Mouse (Mus musculus): ENCODE data around the gene Hs3st3b1. TPM values are rescaled to one million over a fixed set of nuclear protein-coding genes. Genes with fewer than 3 reads are reported as not detected.

Gene Hs3st3b1
- polyA plus RNA-seq, 1 experiment from 2014 or later, result 6.7 TPM

- no peak overlapping the region for H3K9ac ChIP-seq
- WGBS, result 78% methylated on average over 6 of the region's 6 CpGs
- H3K9me3 ChIP-seq (ENCODE audit: control insufficient read depth, low read length), result no peaks in the 10 kb centered on the region
- no peak overlapping the region for H3K4me2 ChIP-seq (replicated peaks)
- ATAC-seq (ENCODE audit: low FRiP score) (no peak), DNase-seq (ENCODE audit: low spot score) (no peak)
- H3K4me3 ChIP-seq (replicated peaks; ENCODE audit: low read length), result no peak overlapping the region
- peaks cover 41% of the 10 kb centered on the region for H3K27me3 ChIP-seq (ENCODE audit: control insufficient read depth, insufficient read depth, low read length)
- H3K4me1 ChIP-seq (replicated peaks; ENCODE audit: control insufficient read depth, insufficient read depth, low read length), result peaks cover 19% of the 10 kb centered on the region
- no peaks in the 10 kb centered on the region for H3K36me3 ChIP-seq (replicated peaks; ENCODE audit: control insufficient read depth, insufficient read depth)
- H3K27ac ChIP-seq, result no peak overlapping the region
These were observed 4.8 kb upstream of the Hs3st3b1 start for GRCm38 (mm10) chr11:63926901-63927300.

GRCm38 (mm10) chr11:63925161-63925582 is 3.1 kb upstream of the Hs3st3b1 start:
- peak overlapping the region; percentile 48 for H3K4me2 ChIP-seq (replicated peaks)
- H3K9ac ChIP-seq, result no peak overlapping the region
- ATAC-seq (ENCODE audit: low FRiP score), result no peak

GRCm38 (mm10) chr11:63924286-63924930 is 2.3 kb upstream of the Hs3st3b1 start:
- Histone ChIP-seq H3K4me1 (replicated peaks; ENCODE audit: control insufficient read depth, insufficient read depth, low read length) (peaks cover 33% of the 10 kb centered on the region), H3K4me3 (replicated peaks; ENCODE audit: low read length) (0 out of 2 replicates have a peak overlapping the region, but pooled peaks have one; percentile 2), H3K36me3 (replicated peaks; ENCODE audit: control insufficient read depth, insufficient read depth) (no peaks in the 10 kb centered on the region), H3K27me3 (ENCODE audit: control insufficient read depth, insufficient read depth, low read length) (peaks cover 57% of the 10 kb centered on the region), H3K9me3 (ENCODE audit: control insufficient read depth, low read length) (no peaks in the 10 kb centered on the region), H3K27ac (no peak overlapping the region), H3K9ac (no peak overlapping the region), H3K4me2 (replicated peaks) (peak overlapping the region; percentile 86)
- ATAC-seq (ENCODE audit: low FRiP score), result no peak
- WGBS, result 3% methylated on average over 26 of the region's 26 CpGs
- DNase-seq (ENCODE audit: low spot score), result no peak

More at GRCm38 (mm10) chr11:63925161-63925582, 3.1 kb upstream of the Hs3st3b1 start:
- Histone ChIP-seq H3K4me1 (replicated peaks; ENCODE audit: control insufficient read depth, insufficient read depth, low read length) (peaks cover 26% of the 10 kb centered on the region), H3K27ac (no peak overlapping the region), H3K36me3 (replicated peaks; ENCODE audit: control insufficient read depth, insufficient read depth) (no peaks in the 10 kb centered on the region), H3K27me3 (ENCODE audit: control insufficient read depth, insufficient read depth, low read length) (peaks cover 54% of the 10 kb centered on the region), H3K9me3 (ENCODE audit: control insufficient read depth, low read length) (no peaks in the 10 kb centered on the region), H3K4me3 (replicated peaks; ENCODE audit: low read length) (peak overlapping the region; percentile 17)
- under 1% methylated on average over 31 of the region's 31 CpGs for WGBS
- DNase-seq (ENCODE audit: low spot score), result peak; percentile 63

GRCm38 (mm10) chr11:63923386-63923785 is 1.3 kb upstream of the Hs3st3b1 start:
- under 1% methylated on average over 29 of the region's 29 CpGs for WGBS
- Histone ChIP-seq H3K9me3 (ENCODE audit: control insufficient read depth, low read length) (no peaks in the 10 kb centered on the region), H3K27ac (no peak overlapping the region), H3K4me3 (replicated peaks; ENCODE audit: low read length) (peak overlapping the region; percentile 60), H3K27me3 (ENCODE audit: control insufficient read depth, insufficient read depth, low read length) (peaks cover 67% of the 10 kb centered on the region), H3K9ac (peak overlapping the region; percentile 24; the same call in 1 of the 2 replicates), H3K36me3 (replicated peaks; ENCODE audit: control insufficient read depth, insufficient read depth) (no peaks in the 10 kb centered on the region), H3K4me1 (replicated peaks; ENCODE audit: control insufficient read depth, insufficient read depth, low read length) (peaks cover 37% of the 10 kb centered on the region), H3K4me2 (replicated peaks) (peak overlapping the region; percentile 86)
- no peak for ATAC-seq (ENCODE audit: low FRiP score)
- DNase-seq (ENCODE audit: low spot score), result no peak

GRCm38 (mm10) chr11:63921044-63921951 is 792 bp downstream of the Hs3st3b1 start:
- H3K4me2 ChIP-seq (replicated peaks), result peak overlapping the region; percentile 86
- H3K27me3 ChIP-seq (ENCODE audit: control insufficient read depth, insufficient read depth, low read length), result peaks cover 76% of the 10 kb centered on the region
- H3K36me3 ChIP-seq (replicated peaks; ENCODE audit: control insufficient read depth, insufficient read depth), result no peaks in the 10 kb centered on the region
- ATAC-seq (ENCODE audit: low FRiP score) (no peak), DNase-seq (ENCODE audit: low spot score) (no peak)
- H3K4me3 ChIP-seq (replicated peaks; ENCODE audit: low read length), result peak overlapping the region; percentile 60
- H3K9ac ChIP-seq, result peak overlapping the region; percentile 62
- peak overlapping the region; percentile 51 for H3K27ac ChIP-seq
- H3K4me1 ChIP-seq (replicated peaks; ENCODE audit: control insufficient read depth, insufficient read depth, low read length), result peaks cover 37% of the 10 kb centered on the region
- no peaks in the 10 kb centered on the region for H3K9me3 ChIP-seq (ENCODE audit: control insufficient read depth, low read length)
- WGBS, result under 1% methylated on average over 80 of the region's 80 CpGs

DNA sequence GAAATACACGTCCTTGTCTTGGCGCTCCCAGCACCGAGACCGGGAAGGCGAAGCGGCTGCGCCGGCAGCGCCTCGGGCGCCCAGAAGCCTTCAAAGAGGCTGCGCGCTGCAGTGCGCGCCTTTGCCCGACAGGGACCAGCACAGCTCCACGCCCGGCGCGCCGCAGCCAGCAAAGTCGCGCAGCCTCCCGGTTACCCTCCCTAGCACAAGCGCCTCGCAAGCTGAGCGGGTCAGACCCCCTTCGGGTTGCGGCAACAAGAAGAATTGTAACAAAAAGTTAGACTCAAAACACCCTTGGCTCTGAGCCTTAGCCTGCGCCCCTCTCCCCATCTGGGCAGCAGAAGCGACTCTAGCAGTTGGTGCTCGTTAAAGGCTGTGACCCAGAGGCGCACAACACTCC is 1.6 kb downstream of the Hs3st3b1 start:
- peak; percentile 75 for ATAC-seq (ENCODE audit: low FRiP score)
- H3K36me3 ChIP-seq (replicated peaks; ENCODE audit: control insufficient read depth, insufficient read depth), result no peaks in the 10 kb centered on the region
- peaks cover 73% of the 10 kb centered on the region for H3K27me3 ChIP-seq (ENCODE audit: control insufficient read depth, insufficient read depth, low read length)
- peak; percentile 91 for DNase-seq (ENCODE audit: low spot score)
- peak overlapping the region; percentile 60 for H3K4me3 ChIP-seq (replicated peaks; ENCODE audit: low read length)
- H3K4me1 ChIP-seq (replicated peaks; ENCODE audit: control insufficient read depth, insufficient read depth, low read length), result peaks cover 37% of the 10 kb centered on the region
- no peaks in the 10 kb centered on the region for H3K9me3 ChIP-seq (ENCODE audit: control insufficient read depth, low read length)
- peak overlapping the region; percentile 39; the same call in 1 of the 2 replicates for H3K27ac ChIP-seq
- H3K9ac ChIP-seq, result peak overlapping the region; percentile 62
- peak overlapping the region; percentile 86 for H3K4me2 ChIP-seq (replicated peaks)
- under 1% methylated on average over 33 of the region's 33 CpGs for whole genome bisulfite sequencing

DNA sequence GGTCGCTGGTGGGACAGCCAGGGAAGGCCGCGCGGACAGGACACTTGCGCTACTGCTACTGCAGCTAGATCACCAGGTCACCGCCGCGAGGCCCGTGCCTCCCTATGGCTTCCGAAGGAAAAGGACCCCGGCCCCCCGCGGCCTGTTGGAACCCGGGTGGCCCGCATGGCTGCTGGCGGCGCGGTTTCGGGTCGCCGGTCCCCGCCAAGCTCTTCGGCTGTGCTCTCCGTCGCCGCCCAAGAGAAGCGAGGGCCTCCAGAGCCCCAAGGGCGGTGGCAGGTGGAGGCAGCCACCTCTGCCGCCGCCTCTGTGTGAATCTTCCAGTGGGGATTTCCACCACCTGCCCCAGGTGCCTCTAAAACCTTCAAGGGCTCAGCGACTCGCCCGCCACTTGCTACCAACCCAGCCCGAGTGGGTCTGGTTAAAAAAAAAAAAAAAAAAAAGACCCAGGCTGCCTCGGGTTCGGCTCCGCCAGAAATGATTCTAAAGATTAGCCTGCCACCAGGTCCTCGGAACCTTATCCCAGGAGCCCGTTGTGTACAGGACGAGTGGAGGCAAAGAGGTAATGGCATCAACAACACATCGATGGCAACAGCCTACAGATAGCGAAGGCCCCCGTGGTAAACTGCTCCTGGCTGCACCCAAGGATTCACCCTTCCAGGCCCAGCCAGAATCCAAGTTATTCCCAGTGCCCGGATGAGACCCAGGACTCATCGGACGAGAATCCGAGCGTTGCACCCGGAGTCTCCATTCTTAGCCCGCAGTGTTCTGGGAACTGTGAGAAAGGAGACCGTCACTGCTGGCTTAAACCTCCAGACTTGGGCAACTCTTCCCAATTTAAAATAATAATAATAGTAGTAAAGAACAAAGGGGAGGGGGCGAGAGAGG is 2.6 kb downstream of the Hs3st3b1 start:
- 1% methylated on average over 47 of the region's 52 CpGs for WGBS
- Histone ChIP-seq H3K36me3 (replicated peaks; ENCODE audit: control insufficient read depth, insufficient read depth) (no peaks in the 10 kb centered on the region), H3K9me3 (ENCODE audit: control insufficient read depth, low read length) (no peaks in the 10 kb centered on the region), H3K27ac (no peak overlapping the region), H3K4me3 (replicated peaks; ENCODE audit: low read length) (peak overlapping the region; percentile 60), H3K4me1 (replicated peaks; ENCODE audit: control insufficient read depth, insufficient read depth, low read length) (peaks cover 35% of the 10 kb centered on the region), H3K27me3 (ENCODE audit: control insufficient read depth, insufficient read depth, low read length) (peaks cover 71% of the 10 kb centered on the region), H3K9ac (peak overlapping the region; percentile 62), H3K4me2 (replicated peaks) (peak overlapping the region; percentile 86)
- ATAC-seq (ENCODE audit: low FRiP score), result no peak
- DNase-seq (ENCODE audit: low spot score), result no peak

DNA sequence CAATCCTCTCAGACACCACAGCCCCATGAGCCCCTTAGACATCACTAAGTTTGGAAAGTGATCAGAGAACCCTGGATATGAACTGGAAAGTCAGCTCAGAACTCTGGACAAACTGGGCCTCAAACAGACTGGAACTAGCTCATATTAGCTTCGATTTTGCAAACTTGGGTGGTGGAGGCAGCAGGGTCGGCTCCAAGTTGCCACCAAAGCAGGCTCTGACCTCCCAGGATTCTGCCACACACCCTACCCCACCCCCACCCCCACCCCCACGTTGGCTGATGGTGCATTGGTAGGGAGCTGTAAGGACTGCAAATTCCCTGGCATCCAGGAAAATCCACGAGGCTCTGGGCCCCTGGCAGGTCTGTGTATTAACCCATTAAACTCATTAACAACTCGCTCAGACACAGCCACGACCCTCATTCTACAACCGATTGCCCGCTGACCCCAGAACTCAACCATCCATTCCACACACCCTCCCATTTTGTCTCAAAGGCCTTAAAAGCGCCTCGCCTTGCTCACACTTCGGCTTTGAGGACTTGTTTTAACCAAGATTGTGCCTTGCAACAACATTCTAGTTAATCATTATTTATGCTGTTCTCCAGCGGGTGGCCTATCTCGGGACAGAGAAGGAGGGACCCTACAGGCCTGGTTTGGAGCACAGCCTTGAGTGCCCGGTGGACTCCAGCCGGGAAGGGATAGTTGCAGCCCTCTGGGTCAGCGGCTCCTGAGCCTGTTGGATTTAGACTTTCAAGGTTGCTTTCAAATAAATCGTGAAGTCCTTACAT is 3.6 kb downstream of the Hs3st3b1 start:
- Histone ChIP-seq H3K36me3 (replicated peaks; ENCODE audit: control insufficient read depth, insufficient read depth) (no peaks in the 10 kb centered on the region), H3K9ac (peak overlapping the region; percentile 62), H3K4me3 (replicated peaks; ENCODE audit: low read length) (peak overlapping the region; percentile 60), H3K4me1 (replicated peaks; ENCODE audit: control insufficient read depth, insufficient read depth, low read length) (peaks cover 39% of the 10 kb centered on the region), H3K27me3 (ENCODE audit: control insufficient read depth, insufficient read depth, low read length) (peaks cover 62% of the 10 kb centered on the region), H3K4me2 (replicated peaks) (peak overlapping the region; percentile 86), H3K9me3 (ENCODE audit: control insufficient read depth, low read length) (no peaks in the 10 kb centered on the region), H3K27ac (no peak overlapping the region)
- 14% methylated on average over 17 of the region's 17 CpGs for WGBS
- ATAC-seq (ENCODE audit: low FRiP score) (no peak), DNase-seq (ENCODE audit: low spot score) (no peak)
